Mouse (Mus musculus) bone marrow, adult 2 months (tissue): ENCODE results near the gene Cyp27b1.

Experiments
- CTCF ChIP-seq: fragments of 200-500 bp; IDR thresholded peaks from 2 replicates; pipeline ENCODE4 v1.5.1; 2011; ENCODE audit warnings: low read length, control low read depth; ENCODE audit not compliant: control insufficient read depth, insufficient read depth
- POLR2A ChIP-seq: fragments of 200-500 bp; IDR thresholded peaks from 2 replicates; pipeline ENCODE4 v1.6.1; 2011; ENCODE audit warnings: low read depth, mild to moderate bottlenecking, control low read depth, low read length, borderline replicate concordance; ENCODE audit not compliant: control insufficient read depth

DNA sequence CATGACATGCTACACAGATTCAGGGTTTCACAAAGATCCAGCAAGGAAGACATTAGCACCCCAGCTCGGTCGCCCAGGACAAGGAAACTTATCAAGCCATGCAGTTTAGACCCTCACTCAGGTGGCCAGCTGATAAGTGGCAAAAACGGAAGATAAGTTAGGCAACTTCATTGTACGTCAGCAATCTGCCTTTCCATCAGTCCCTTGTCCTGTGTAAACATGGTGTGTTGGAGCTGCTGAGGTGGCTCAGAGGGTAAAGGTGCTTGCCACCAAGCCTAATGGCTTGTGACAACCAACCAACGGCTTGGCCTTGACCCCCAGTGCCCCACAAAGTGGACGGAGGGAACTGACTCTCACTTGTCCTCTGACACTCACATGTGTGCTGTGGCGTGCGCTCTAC, 52.4 kb downstream of the Cyp27b1 start:
- TF ChIP-seq CTCF (no peak), POLR2A (no peak)
